Mouse (Mus musculus) limb, embryonic 11.5 days (tissue): Measurements from ENCODE around the gene Igf2. TPM values are rescaled to one million over a fixed set of nuclear protein-coding genes. Genes with fewer than 3 reads are reported as not detected.

Experiments used
- ATAC-seq: fragments of 200-750 bp; cut with Nextera tagmentation; 2 replicates; pipeline ENCODE4 v1.8.0; 2017; ENCODE audit warnings: low read depth; ENCODE audit not compliant: insufficient number of reproducible peaks, low FRiP score, low TSS enrichment
- DNase-seq: peaks from one replicate; pipeline ENCODE4 v3.0.0-alpha.2; 2015; ENCODE audit warnings: low spot score
- H3K27ac ChIP-seq: fragments of 300-500 bp; sonication (generic); replicated peaks from 2 replicates; pipeline ENCODE4 v1.5.1; 2014; ENCODE audit warnings: low read depth, mild to moderate bottlenecking, low read length
- H3K27me3 ChIP-seq: fragments of 300-500 bp; sonication (generic); 2 replicates; pipeline ENCODE4 v1.6.1; 2014; ENCODE audit warnings: mild to moderate bottlenecking, low read length, mixed read lengths; ENCODE audit not compliant: control insufficient read depth, insufficient read depth
- H3K36me3 ChIP-seq: fragments of 300-500 bp; sonication (generic); 2 replicates; pipeline ENCODE4 v1.6.1; 2014; ENCODE audit warnings: mild to moderate bottlenecking, low read length, moderate library complexity, mixed read lengths; ENCODE audit not compliant: control insufficient read depth, insufficient read depth
- H3K4me1 ChIP-seq: fragments of 300-500 bp; sonication (generic); 2 replicates; pipeline ENCODE4 v1.6.1; 2014; ENCODE audit warnings: low read length, mixed read lengths; ENCODE audit not compliant: control insufficient read depth, insufficient read depth
- H3K4me2 ChIP-seq: fragments of 300-500 bp; sonication (generic); 2 replicates; pipeline ENCODE4 v1.6.1; 2014; ENCODE audit warnings: low read depth, mild to moderate bottlenecking, moderate library complexity; ENCODE audit not compliant: severe bottlenecking
- H3K4me3 ChIP-seq: fragments of 300-500 bp; sonication (generic); 2 replicates; pipeline ENCODE4 v1.5.1; 2014; ENCODE audit warnings: low read depth, low read length
- H3K9ac ChIP-seq: fragments of 300-500 bp; sonication (generic); 2 replicates; pipeline ENCODE4 v1.6.1; 2014; ENCODE audit warnings: mild to moderate bottlenecking, low read length
- H3K9me3 ChIP-seq: fragments of 300-500 bp; sonication (generic); 2 replicates; pipeline ENCODE4 v1.6.1; 2016; ENCODE audit warnings: low read length; ENCODE audit not compliant: control insufficient read depth
- WGBS: fragments of 180-500 bp; shearing (Covaris S2); extraction: QIAGEN DNeasy Blood & Tissue Kit; methylation state at CpG from one replicate; pipeline ENCODE4 v1.1.7; 2014; 5-methylcytosine and 5-hydroxymethylcytosine counted together
- polyA plus RNA-seq: library from polyadenylated mRNA; unstranded; fragments of >200 nt; fragmentation: Nextera tagmentation; extraction: Ambion mirVana; gene quantifications from 2 replicates; pipeline ENCODE4 v1.2.1, GENCODE M21; 2014

Igf2 gene
- polyA plus RNA-seq, 1 experiment from 2014 or later, result 852 TPM

- peaks cover 17% of the 10 kb centered on the region for H3K9me3 ChIP-seq
- DNase-seq (no peak), ATAC-seq (no peak)
- peaks cover 8% of the 10 kb centered on the region; the same call in 1 of the 2 replicates for H3K36me3 ChIP-seq
- H3K27ac ChIP-seq, result no peak overlapping the region
- WGBS, result 97% methylated on average over 1 of the region's 1 CpGs
- H3K9ac ChIP-seq, result no peak overlapping the region
- H3K4me2 ChIP-seq, result no peak overlapping the region
- H3K4me3 ChIP-seq, result no peak overlapping the region
- H3K27me3 ChIP-seq, result peaks cover 2% of the 10 kb centered on the region
- no peaks in the 10 kb centered on the region for H3K4me1 ChIP-seq
Measured at GRCm38 (mm10) chr7:142671067-142671466, 4.5 kb upstream of the Igf2 start.

GRCm38 (mm10) chr7:142669751-142670625 lies 3.4 kb upstream of the Igf2 start, which contains the start of gene Gm49394:
TSS of gene Gm49394 (minus strand) at chr7:142669942.
- DNase-seq, result peak; percentile 51
- H3K4me2 ChIP-seq, result no peak within 1 kb of the TSS
- no peak for ATAC-seq
- no peak within 1 kb of the TSS for H3K27ac ChIP-seq
- WGBS, result 84% methylated on average over 23 of the region's 23 CpGs
- no peaks in the 10 kb centered on the region for H3K4me1 ChIP-seq
- H3K36me3 ChIP-seq, result peaks cover 8% of the 10 kb centered on the region; the same call in 1 of the 2 replicates
- peaks cover 17% of the 10 kb centered on the region for H3K9me3 ChIP-seq
- no peak within 1 kb of the TSS for H3K4me3 ChIP-seq
- no peak within 1 kb of the TSS for H3K9ac ChIP-seq
- H3K27me3 ChIP-seq, result peaks cover 10% of the 10 kb centered on the region

- no peak overlapping the region for H3K9ac ChIP-seq
- peaks cover 8% of the 10 kb centered on the region; the same call in 1 of the 2 replicates for H3K36me3 ChIP-seq
- no peak overlapping the region for H3K4me3 ChIP-seq
- peaks cover 17% of the 10 kb centered on the region for H3K9me3 ChIP-seq
- H3K27ac ChIP-seq, result no peak overlapping the region; the same call in 1 of the 2 replicates
- H3K27me3 ChIP-seq, result peaks cover 17% of the 10 kb centered on the region
- ATAC-seq (no peak), DNase-seq (no peak)
- no peak overlapping the region for H3K4me2 ChIP-seq
- 96% methylated on average over 1 of the region's 1 CpGs for WGBS
- peaks cover 3% of the 10 kb centered on the region for H3K4me1 ChIP-seq
Measured at GRCm38 (mm10) chr7:142668328-142668727, 1.7 kb upstream of the Igf2 start.

- Histone ChIP-seq H3K36me3 (peaks cover 8% of the 10 kb centered on the region; the same call in 1 of the 2 replicates), H3K4me2 (no peak overlapping the region), H3K9ac (no peak overlapping the region), H3K27ac (no peak overlapping the region), H3K27me3 (peaks cover 20% of the 10 kb centered on the region), H3K9me3 (peaks cover 17% of the 10 kb centered on the region), H3K4me3 (no peak overlapping the region), H3K4me1 (peaks cover 3% of the 10 kb centered on the region)
- ATAC-seq (no peak), DNase-seq (no peak)
- WGBS, result 90% methylated on average over 18 of the region's 18 CpGs
Measured at GRCm38 (mm10) chr7:142667521-142667920, 905 bp upstream of the Igf2 start.

- Histone ChIP-seq H3K9me3 (peaks cover 16% of the 10 kb centered on the region), H3K9ac (no peak overlapping the region), H3K4me1 (peaks cover 3% of the 10 kb centered on the region), H3K4me3 (no peak overlapping the region), H3K36me3 (peaks cover 8% of the 10 kb centered on the region; the same call in 1 of the 2 replicates), H3K4me2 (no peak overlapping the region), H3K27ac (no peak overlapping the region), H3K27me3 (peaks cover 22% of the 10 kb centered on the region)
- WGBS, result 72% methylated on average over 4 of the region's 4 CpGs
- DNase-seq (peak; percentile 21), ATAC-seq (no peak)
Measured at GRCm38 (mm10) chr7:142666109-142666508, 507 bp downstream of the Igf2 start.

GRCm38 (mm10) chr7:142665364-142665763 lies 1.3 kb downstream of the Igf2 start:
- H3K4me2 ChIP-seq, result peak overlapping the region; percentile 57; the same call in 1 of the 2 replicates
- H3K27ac ChIP-seq, result no peak overlapping the region
- WGBS, result 52% methylated on average over 5 of the region's 5 CpGs
- no peak overlapping the region for H3K9ac ChIP-seq
- H3K36me3 ChIP-seq, result peaks cover 8% of the 10 kb centered on the region; the same call in 1 of the 2 replicates
- peaks cover 13% of the 10 kb centered on the region for H3K9me3 ChIP-seq
- DNase-seq, result peak; percentile 25
- no peak overlapping the region for H3K4me3 ChIP-seq
- no peak for ATAC-seq
- H3K27me3 ChIP-seq, result peaks cover 29% of the 10 kb centered on the region
- peaks cover 3% of the 10 kb centered on the region for H3K4me1 ChIP-seq

GRCm38 (mm10) chr7:142664465-142665029 lies 2.1 kb downstream of the Igf2 start:
- H3K4me2 ChIP-seq, result peak overlapping the region; percentile 57
- peaks cover 37% of the 10 kb centered on the region for H3K27me3 ChIP-seq
- WGBS, result 3% methylated on average over 9 of the region's 9 CpGs
- H3K4me3 ChIP-seq, result peak overlapping the region; percentile 73
- H3K36me3 ChIP-seq, result peaks cover 8% of the 10 kb centered on the region; the same call in 1 of the 2 replicates
- H3K9me3 ChIP-seq, result peaks cover 5% of the 10 kb centered on the region
- DNase-seq (no peak), ATAC-seq (peak; percentile 48; the same call in 1 of the 2 replicates)
- H3K27ac ChIP-seq, result peak overlapping the region; percentile 98
- peaks cover 7% of the 10 kb centered on the region for H3K4me1 ChIP-seq
- H3K9ac ChIP-seq, result peak overlapping the region; percentile 86

- ATAC-seq (no peak), DNase-seq (peak; percentile 73)
- WGBS, result 1% methylated on average over 53 of the region's 53 CpGs
- peaks cover 8% of the 10 kb centered on the region; the same call in 1 of the 2 replicates for H3K36me3 ChIP-seq
- peak overlapping the region; percentile 86 for H3K9ac ChIP-seq
- peaks cover 43% of the 10 kb centered on the region for H3K27me3 ChIP-seq
- H3K27ac ChIP-seq, result peak overlapping the region; percentile 98
- peaks cover 10% of the 10 kb centered on the region for H3K4me1 ChIP-seq
- H3K4me2 ChIP-seq, result peak overlapping the region; percentile 57
- peak overlapping the region; percentile 73 for H3K4me3 ChIP-seq
- peaks cover 2% of the 10 kb centered on the region; the same call in 1 of the 2 replicates for H3K9me3 ChIP-seq
Measured at GRCm38 (mm10) chr7:142663931-142664421, 2.6 kb downstream of the Igf2 start.
